Mouse (Mus musculus): ENCODE data around the gene Nrl. TPM values are rescaled to one million over a fixed set of nuclear protein-coding genes. Genes with fewer than 3 reads are reported as not detected.
A peak's percentile ranks its signal among the peaks of the same experiment; 100 is the strongest.

The Nrl gene
- polyA plus RNA-seq, 2 experiments = not detected

DNA sequence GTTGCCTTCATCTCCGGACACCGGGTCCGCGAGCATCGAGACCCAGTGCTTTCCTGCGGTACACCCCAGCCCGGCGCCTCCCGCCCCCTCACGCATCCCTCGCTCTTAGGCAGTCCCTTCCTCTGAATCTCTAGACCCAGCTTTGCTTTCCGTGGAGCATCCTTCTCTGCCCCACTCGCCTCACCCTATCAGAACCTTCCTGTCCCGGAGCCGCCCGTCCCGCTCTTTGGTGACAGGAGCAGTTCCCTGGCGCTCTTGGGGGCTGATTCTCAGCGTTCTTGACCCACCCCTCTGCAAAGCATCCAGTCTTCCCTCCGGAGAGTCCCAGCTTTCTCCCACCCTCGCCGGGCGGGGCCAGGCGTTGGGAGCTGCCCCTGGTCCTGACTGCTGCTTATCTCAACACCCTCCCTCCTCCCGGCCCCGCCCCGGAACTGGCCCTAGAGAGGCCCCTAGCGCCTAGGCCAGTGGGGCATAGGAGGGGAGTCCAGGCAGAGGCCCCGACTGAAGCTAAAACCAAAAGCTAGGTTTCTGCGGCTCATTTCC, 33.4 kb downstream of the Nrl start:
- ATAC-seq (ENCODE audit: insufficient read depth) (peak; percentile 92), DNase-seq (ENCODE audit: low read depth in 3 of 3, low spot score in 3 of 3) (peak; percentile 68 to 74 (median 72))
- WGBS (ENCODE audit: insufficient replicate concordance) = under 1% methylated on average over 30 of the region's 30 CpGs
- Histone ChIP-seq H3K4me2 (ENCODE audit: low read depth) (peak overlapping the region; percentile 99), H3K9me3 (ENCODE audit: control insufficient read depth, low read length) (no peaks in the 10 kb centered on the region), H3K27ac (no peak overlapping the region), H3K27me3 (ENCODE audit: control insufficient read depth, insufficient read depth, low read length) (no peaks in the 10 kb centered on the region; the same call in 1 of the 2 replicates), H3K4me3 (ENCODE audit: insufficient read depth in 1 of 2, low read depth in 2 of 2, low read length in 2 of 2) (peak overlapping the region; percentile 65 to 73), H3K36me3 (replicated peaks; ENCODE audit: control insufficient read depth, insufficient read depth, low read depth) (peaks cover under 1% of the 10 kb centered on the region; the same call in 1 of the 2 replicates), H3K9ac (replicated peaks) (peak overlapping the region; percentile 57), H3K4me1 (replicated peaks; ENCODE audit: control insufficient read depth in 2 of 2, insufficient read depth in 2 of 2, low read length in 1 of 2) (peaks cover 6 to 12% of the 10 kb centered on the region in 2 experiments; a peak in 3 of 4 replicates)
- TF ChIP-seq CTCF (IDR thresholded peaks at IDR 0.05; ENCODE audit: low read depth) (0 out of 2 replicates have a peak, but pooled peaks have one; percentile 19), EP300 (IDR thresholded peaks at IDR 0.05; ENCODE audit: low read depth) (no peak)

DNA sequence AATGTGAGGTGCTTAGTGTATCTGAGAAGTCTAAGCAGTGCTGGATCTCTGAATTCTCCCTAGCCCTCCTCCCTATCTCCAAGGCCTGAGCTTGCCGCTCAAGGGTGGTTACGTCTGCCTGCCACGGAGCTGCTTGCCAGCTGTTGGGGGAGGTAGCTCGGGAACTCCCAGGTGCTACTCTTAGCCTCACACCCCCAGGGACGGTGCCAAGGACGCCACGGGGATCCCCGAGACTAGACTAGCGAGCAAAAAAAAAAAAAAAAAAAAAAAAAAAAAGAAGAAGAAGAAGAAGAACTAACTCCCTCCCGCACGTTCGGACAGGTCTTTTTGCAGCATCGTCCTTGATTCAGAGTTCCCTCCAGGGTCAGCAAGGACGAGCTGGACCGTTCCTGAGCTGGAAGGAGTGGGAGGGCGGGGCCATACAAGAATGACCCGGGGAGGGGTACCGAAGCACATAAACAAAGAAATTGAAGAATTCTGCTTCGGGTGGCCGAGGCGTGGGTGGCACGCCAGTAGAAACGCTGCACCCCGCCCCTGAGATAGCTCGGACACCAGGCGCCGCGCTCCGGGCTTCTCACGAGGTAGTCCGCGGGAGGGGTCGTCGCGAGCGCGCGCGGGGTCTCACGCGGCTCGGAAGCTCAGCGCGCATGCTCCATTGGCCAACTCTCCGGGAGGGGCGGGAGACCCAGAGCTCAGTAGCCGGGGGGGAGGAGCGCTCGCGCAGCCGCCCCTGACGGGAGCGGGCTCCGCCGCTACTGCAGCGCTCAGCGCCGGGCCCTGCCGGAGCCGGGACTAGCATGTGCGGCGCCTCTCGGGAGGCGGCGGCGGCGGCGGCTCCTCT, 34.2 kb downstream of the Nrl start, which contains the start of gene Carmil3:
Carmil3 (plus strand) TSS at position 291 of the 841 bp plus-strand sequence.
- H3K27me3 ChIP-seq (ENCODE audit: control insufficient read depth, insufficient read depth, low read length) = no peaks in the 10 kb centered on the region; the same call in 1 of the 2 replicates
- H3K9me3 ChIP-seq (ENCODE audit: control insufficient read depth, low read length) = no peaks in the 10 kb centered on the region
- H3K4me3 ChIP-seq (ENCODE audit: insufficient read depth in 1 of 2, low read depth in 2 of 2, low read length in 2 of 2) = peak within 1 kb of the TSS; percentile 65 to 73
- ATAC-seq (ENCODE audit: insufficient read depth) (peak; percentile 70), DNase-seq (ENCODE audit: low read depth in 3 of 3, low spot score in 3 of 3) (no peak)
- peak within 1 kb of the TSS; percentile 57 for H3K9ac ChIP-seq (replicated peaks)
- H3K36me3 ChIP-seq (replicated peaks; ENCODE audit: control insufficient read depth, insufficient read depth, low read depth) = peaks cover 4% of the 10 kb centered on the region; the same call in 1 of the 2 replicates
- H3K27ac ChIP-seq = no peak within 1 kb of the TSS
- peak within 1 kb of the TSS; percentile 99 for H3K4me2 ChIP-seq (ENCODE audit: low read depth)
- TF ChIP-seq EP300 (IDR thresholded peaks at IDR 0.05; ENCODE audit: low read depth) (no peak), CTCF (IDR thresholded peaks at IDR 0.05; ENCODE audit: low read depth) (no peak)
- peaks cover 6 to 12% of the 10 kb centered on the region in 2 experiments; a peak in 3 of 4 replicates for H3K4me1 ChIP-seq (replicated peaks; ENCODE audit: control insufficient read depth in 2 of 2, insufficient read depth in 2 of 2, low read length in 1 of 2)
- under 1% methylated on average over 63 of the region's 68 CpGs for WGBS (ENCODE audit: insufficient replicate concordance)

GRCm38 (mm10) chr14:55486836-55487235, 37.9 kb downstream of the Nrl start:
- no peak overlapping the region for H3K4me3 ChIP-seq (ENCODE audit: insufficient read depth in 1 of 2, low read depth in 2 of 2, low read length in 2 of 2)
- ATAC-seq (ENCODE audit: insufficient read depth) (no peak), DNase-seq (ENCODE audit: low read depth in 3 of 3, low spot score in 3 of 3) (no peak)
- H3K4me2 ChIP-seq (ENCODE audit: low read depth) = no peak overlapping the region
- peaks cover 4% of the 10 kb centered on the region; the same call in 1 of the 2 replicates for H3K36me3 ChIP-seq (replicated peaks; ENCODE audit: control insufficient read depth, insufficient read depth, low read depth)
- H3K27ac ChIP-seq = no peak overlapping the region
- H3K9me3 ChIP-seq (ENCODE audit: control insufficient read depth, low read length) = no peaks in the 10 kb centered on the region
- peaks cover 5 to 10% of the 10 kb centered on the region in 2 experiments for H3K4me1 ChIP-seq (replicated peaks; ENCODE audit: control insufficient read depth in 2 of 2, insufficient read depth in 2 of 2, low read length in 1 of 2)
- no peak overlapping the region for H3K9ac ChIP-seq (replicated peaks)
- H3K27me3 ChIP-seq (ENCODE audit: control insufficient read depth, insufficient read depth, low read length) = no peaks in the 10 kb centered on the region; the same call in 1 of the 2 replicates
- WGBS (ENCODE audit: insufficient replicate concordance) = 72% methylated on average over 8 of the region's 8 CpGs
- TF ChIP-seq EP300 (IDR thresholded peaks at IDR 0.05; ENCODE audit: low read depth) = no peak
- no peak for TF ChIP-seq CTCF (IDR thresholded peaks at IDR 0.05; ENCODE audit: low read depth)

DNA sequence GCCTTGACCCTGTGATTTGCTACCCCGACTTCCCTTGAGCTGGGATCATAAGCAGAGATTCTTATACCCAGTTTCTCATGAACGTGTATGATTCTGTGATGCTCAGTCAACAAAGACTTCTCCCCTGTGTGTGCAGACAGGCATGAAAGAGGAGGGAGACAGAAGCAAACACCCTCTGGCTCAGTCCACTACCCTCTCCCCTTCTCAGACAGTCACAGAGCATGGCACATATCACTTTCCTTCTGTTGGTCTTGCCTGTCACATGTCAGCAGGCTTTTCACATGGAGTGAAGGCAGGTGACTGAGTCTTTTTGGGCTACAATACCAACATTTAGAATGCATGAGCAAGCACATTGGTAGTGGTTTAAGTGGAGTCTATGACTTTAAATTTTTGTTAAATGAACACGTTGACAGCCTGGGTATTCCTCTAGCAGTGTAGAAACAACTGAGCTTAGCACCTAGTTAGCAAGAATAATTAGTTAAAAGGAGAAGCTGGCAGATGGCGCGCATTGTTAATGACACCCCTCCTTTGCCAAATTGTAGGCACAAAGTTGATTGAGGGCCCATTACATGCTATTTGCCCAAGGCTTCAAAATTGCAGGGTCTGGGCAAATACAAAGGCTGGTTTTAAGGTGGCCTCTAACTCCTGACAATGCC, 40.2 kb downstream of the Nrl start:
- 73% methylated on average over 5 of the region's 5 CpGs for WGBS (ENCODE audit: insufficient replicate concordance)
- H3K9me3 ChIP-seq (ENCODE audit: control insufficient read depth, low read length) = no peaks in the 10 kb centered on the region
- TF ChIP-seq EP300 (IDR thresholded peaks at IDR 0.05; ENCODE audit: low read depth) (no peak), CTCF (IDR thresholded peaks at IDR 0.05; ENCODE audit: low read depth) (no peak)

More for the DNA sequence above, 40.2 kb downstream of the Nrl start:
- peaks cover 4% of the 10 kb centered on the region; the same call in 1 of the 2 replicates for H3K36me3 ChIP-seq (replicated peaks; ENCODE audit: control insufficient read depth, insufficient read depth, low read depth)
- ATAC-seq (ENCODE audit: insufficient read depth) = no peak
- peaks cover 3 to 11% of the 10 kb centered on the region in 2 experiments; a peak in 2 of 4 replicates for H3K4me1 ChIP-seq (replicated peaks; ENCODE audit: control insufficient read depth in 2 of 2, insufficient read depth in 2 of 2, low read length in 1 of 2)
- H3K27me3 ChIP-seq (ENCODE audit: control insufficient read depth, insufficient read depth, low read length) = no peaks in the 10 kb centered on the region
- no peak overlapping the region for H3K27ac ChIP-seq
- no peak overlapping the region for H3K9ac ChIP-seq (replicated peaks)
- H3K4me2 ChIP-seq (ENCODE audit: low read depth) = no peak overlapping the region
- H3K4me3 ChIP-seq (ENCODE audit: insufficient read depth in 1 of 2, low read depth in 2 of 2, low read length in 2 of 2) = no peak overlapping the region
- no peak for DNase-seq (ENCODE audit: low read depth in 3 of 3, low spot score in 3 of 3)
